Mouse (Mus musculus) brain, embryonic 14.5 days (tissue): ENCODE measurements around the gene Cdca3.

Experiments used
- CTCF ChIP-seq: fragments of 200-500 bp; IDR thresholded peaks from 2 replicates; pipeline ENCODE4 v1.5.1; 2012; ENCODE audit warnings: inconsistent platforms, mild to moderate bottlenecking, moderate library complexity, borderline replicate concordance; ENCODE audit not compliant: insufficient read depth, insufficient read length; ENCODE audit errors: extremely low read depth
- POLR2A ChIP-seq: fragments of 200-500 bp; IDR thresholded peaks from 2 replicates; pipeline ENCODE4 v1.6.1; 2012; ENCODE audit warnings: mild to moderate bottlenecking, inconsistent platforms, borderline replicate concordance; ENCODE audit not compliant: poor library complexity, insufficient read depth, insufficient read length, severe bottlenecking; ENCODE audit errors: extremely low read depth

DNA sequence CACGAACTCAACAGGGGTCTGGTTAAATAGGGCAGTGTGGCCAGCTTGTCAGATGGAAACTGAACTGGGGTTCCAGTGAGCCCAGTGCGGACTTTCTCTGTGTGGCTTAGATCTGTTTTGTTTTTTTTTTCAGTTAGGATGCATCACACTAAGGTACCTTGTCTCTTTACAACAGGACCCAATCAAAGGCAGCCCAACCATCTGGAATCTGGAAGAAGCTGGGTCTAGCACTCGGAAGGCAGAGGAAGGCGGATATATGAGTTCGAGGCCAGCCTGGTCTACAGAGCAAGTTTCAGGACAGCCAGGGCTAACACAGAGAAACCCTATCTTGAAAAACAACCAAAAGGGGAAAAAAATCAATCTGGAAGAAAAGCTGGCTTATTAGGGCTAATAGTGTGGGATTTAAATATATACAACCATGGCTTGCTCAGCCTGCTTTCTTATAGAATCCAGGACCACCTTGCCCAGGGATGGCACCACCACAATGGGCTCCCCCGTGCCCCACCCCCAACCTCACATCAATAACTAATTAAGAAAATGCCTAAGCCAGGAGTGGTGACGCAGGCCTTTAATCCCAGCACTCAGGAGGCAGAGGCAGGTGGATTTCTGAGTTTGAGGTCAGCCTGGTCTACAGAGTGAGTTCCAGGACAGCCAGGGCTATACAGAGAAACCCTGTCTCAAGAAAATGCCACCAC is 22.8 kb upstream of the Cdca3 start:
- no peak for TF ChIP-seq CTCF
- TF ChIP-seq POLR2A: no peak
